In the genomic region with DNA sequence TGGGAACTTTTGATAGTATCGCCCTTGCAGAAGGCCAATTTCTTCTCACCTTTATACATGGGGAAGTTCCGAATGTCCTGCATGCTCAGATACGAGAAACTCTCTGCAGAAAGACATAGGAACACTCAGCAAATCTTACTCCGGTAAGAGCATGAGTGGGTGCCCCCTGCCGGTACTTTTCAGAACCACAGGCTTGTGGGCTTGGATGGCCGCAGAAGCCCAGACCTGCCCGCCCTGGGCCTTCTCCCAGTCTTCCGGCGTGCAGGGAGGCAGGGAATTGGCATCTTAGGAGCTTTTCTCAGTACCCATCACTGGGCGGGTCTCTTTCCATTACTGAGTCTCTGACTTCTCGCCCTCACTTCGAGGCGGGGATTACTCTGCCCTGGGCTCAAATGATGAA, we compare ENCODE assay signal across 8 mouse cellular contexts. TPM values are rescaled to one million over a fixed set of nuclear protein-coding genes. Genes with fewer than 3 reads are reported as not detected.
A peak's percentile ranks its signal among the peaks of the same experiment; 100 is the strongest.
DNase-seq lines count a peak whose midpoint lies in the region; ATAC-seq and TF ChIP-seq lines count a peak whose summit lies in the region.

No protein-coding gene starts in this region.

- no peaks in the 10 kb centered on the region for H3K36me3 ChIP-seq in ES-Bruce4 (ENCODE audit: control insufficient read depth, insufficient read depth, low read length, poor library complexity, severe bottlenecking)
- H3K36me3 ChIP-seq in forebrain, embryonic 14.5 days (ENCODE audit: control insufficient read depth, insufficient read depth, low read length) = no peaks in the 10 kb centered on the region
- no peaks in the 10 kb centered on the region for H3K36me3 ChIP-seq in lung, embryonic 14.5 days (ENCODE audit: insufficient read depth)

- H3K4me1 ChIP-seq in ES-Bruce4 (ENCODE audit: control insufficient read depth, insufficient read depth, low read length) = no peaks in the 10 kb centered on the region
- H3K4me1 ChIP-seq in forebrain, embryonic 14.5 days (ENCODE audit: control insufficient read depth, insufficient read depth, low read length) = no peaks in the 10 kb centered on the region
- no peaks in the 10 kb centered on the region for H3K4me1 ChIP-seq in lung, embryonic 14.5 days (ENCODE audit: insufficient read depth)

- no peak for TF ChIP-seq POLR2A in ES-Bruce4 (IDR thresholded peaks at IDR 0.05; ENCODE audit: insufficient read depth, low read length)

- H3K4me2 ChIP-seq in forebrain, embryonic 14.5 days (ENCODE audit: low read length) = no peak overlapping the region
- H3K4me2 ChIP-seq in lung, embryonic 14.5 days = 0 out of 2 replicates have a peak overlapping the region, but pooled peaks have one; percentile 4

- no peak for TF ChIP-seq EP300 in ES-Bruce4 (IDR thresholded peaks at IDR 0.05; ENCODE audit: insufficient read depth, low read depth, low read length)

- peaks cover 2% of the 10 kb centered on the region; the same call in 1 of the 2 replicates for H3K27me3 ChIP-seq in ES-Bruce4 (ENCODE audit: control insufficient read depth, insufficient read depth, low read length, poor library complexity, severe bottlenecking)
- peaks cover 33% of the 10 kb centered on the region for H3K27me3 ChIP-seq in forebrain, embryonic 14.5 days (replicated peaks; ENCODE audit: control insufficient read depth, insufficient read depth, low read length)
- peaks cover 21% of the 10 kb centered on the region for H3K27me3 ChIP-seq in lung, embryonic 14.5 days (ENCODE audit: insufficient read depth, low read length)

- intact Hi-C loops in heart, postnatal 36 days (cut with DNase I) = loop anchor here (1.0 kb wide), 1 partner anchor 81 kb away; no protein-coding TSS in a partner anchor

- peak overlapping the region; percentile 47 for H3K9ac ChIP-seq in ES-Bruce4 (ENCODE audit: low read depth, poor library complexity, severe bottlenecking)
- H3K9ac ChIP-seq in forebrain, embryonic 14.5 days (ENCODE audit: low read length) = no peak overlapping the region
- H3K9ac ChIP-seq in lung, embryonic 14.5 days = no peak overlapping the region

- 3% methylated on average over 13 of the region's 13 CpGs for WGBS in forebrain, embryonic 14.5 days
- WGBS in lung, embryonic 14.5 days = 2% methylated on average over 13 of the region's 13 CpGs

- ATAC-seq in forebrain, embryonic 14.5 days = peak; percentile 54
- peak; percentile 62 for ATAC-seq in lung, embryonic 14.5 days (ENCODE audit: insufficient read depth)

- H3K27ac ChIP-seq in ES-Bruce4 (ENCODE audit: insufficient read depth, low read length) = no peak overlapping the region
- H3K27ac ChIP-seq in forebrain, embryonic 14.5 days (ENCODE audit: low read depth, low read length) = no peak overlapping the region
- H3K27ac ChIP-seq in lung, embryonic 14.5 days (ENCODE audit: low read depth) = no peak overlapping the region

- H3K9me3 ChIP-seq in ES-Bruce4 (replicated peaks; ENCODE audit: control insufficient read depth, insufficient read depth, low read length, poor library complexity, severe bottlenecking) = no peaks in the 10 kb centered on the region
- no peaks in the 10 kb centered on the region for H3K9me3 ChIP-seq in forebrain, embryonic 14.5 days (replicated peaks; ENCODE audit: control insufficient read depth, low read length)
- H3K9me3 ChIP-seq in lung, embryonic 14.5 days (ENCODE audit: low read depth, low read length) = no peaks in the 10 kb centered on the region

- H3K4me3 ChIP-seq in ES-Bruce4 (ENCODE audit: low read depth, low read length) = peak overlapping the region; percentile 38
- no peak overlapping the region for H3K4me3 ChIP-seq in forebrain, embryonic 14.5 days (ENCODE audit: low read depth, low read length)
- H3K4me3 ChIP-seq in lung, embryonic 14.5 days (ENCODE audit: low read depth, low read length) = no peak overlapping the region

- peak; percentile 60 for TF ChIP-seq CTCF in ES-Bruce4 (IDR thresholded peaks at IDR 0.05; ENCODE audit: low read depth, low read length)
- TF ChIP-seq CTCF in lung, embryonic 14.5 days (IDR thresholded peaks at IDR 0.05; ENCODE audit: low read depth) = peak; percentile 88

- peak; percentile 57 for DNase-seq in c-Kit-positive CD71-positive TER-119-positive erythroid progenitor cells, embryonic 14.5 days (ENCODE audit: low spot score)
- peak; percentile 85 for DNase-seq in forebrain, embryonic 14.5 days (ENCODE audit: low spot score)
- DNase-seq in heart, postnatal 36 days = peak; percentile 74 to 88
- DNase-seq in layer of hippocampus, adult 11-12 months (ENCODE audit: low spot score) = peak; percentile 81
- DNase-seq in lung, embryonic 14.5 days = peak; percentile 96
- peak; percentile 85 for DNase-seq in ovary, postnatal 10 days (ENCODE audit: low spot score)
- DNase-seq in thymus, postnatal 0 days (ENCODE audit: low spot score) = peak; percentile 68

RNA-seq across cellular contexts. Expression of a gene that starts 33.6 kb away (rescaled TPM):
- polyA plus RNA-seq in ES-Bruce4 (2011; ENCODE audit: insufficient read depth, insufficient read length, low read depth, missing spikeins) = 1.9 and 2.7 TPM in 2 replicates
- 7.0 and 7.3 TPM in 2 replicates for polyA plus RNA-seq in forebrain, embryonic 14.5 days (2014; fragmentation: Nextera tagmentation; extraction: Ambion mirVana)
- under 1 TPM; 0.24 to 0.69 TPM for total RNA-seq in heart, postnatal 36 days (2021)
- polyA plus RNA-seq in lung, embryonic 14.5 days (2014; fragmentation: Nextera tagmentation; extraction: Ambion mirVana) = 6.3 and 8.0 TPM in 2 replicates
- 3.9 and 4.7 TPM in 2 replicates for polyA plus RNA-seq in thymus, postnatal 0 days (2015; fragmentation: Nextera tagmentation; extraction: Ambion mirVana)

RNA-seq across cellular contexts. Expression of a gene that starts 44.4 kb away (rescaled TPM):
- 0.70 and 0.88 TPM in 2 replicates for polyA plus RNA-seq in ES-Bruce4 (2011; ENCODE audit: insufficient read depth, insufficient read length, low read depth, missing spikeins)
- polyA plus RNA-seq in forebrain, embryonic 14.5 days (2014; fragmentation: Nextera tagmentation; extraction: Ambion mirVana) = 0.05 TPM in 2 replicates
- not detected for total RNA-seq in heart, postnatal 36 days (2021)
- not detected in 2 replicates for polyA plus RNA-seq in lung, embryonic 14.5 days (2014; fragmentation: Nextera tagmentation; extraction: Ambion mirVana)
- 0.04 and 0.05 TPM in 2 replicates for polyA plus RNA-seq in thymus, postnatal 0 days (2015; fragmentation: Nextera tagmentation; extraction: Ambion mirVana)
